Mouse (Mus musculus): ENCODE results near the gene Palld. TPM values are rescaled to one million over a fixed set of nuclear protein-coding genes. Genes with fewer than 3 reads are reported as not detected.

Gene Palld
- total RNA-seq, 2 experiments from 2014 or later: 228 to 233 TPM

Other genes with a start within 250 kb of the Palld start
- gene Ddx60, start 25.4 kb upstream of the Palld start, total RNA-seq (2021): 1 to 10 TPM; 1.3 to 2.1 TPM
- gene Anxa10, start 220.5 kb upstream of the Palld start, total RNA-seq (2021): not detected

All from heart, postnatal 25 days (tissue).